Mouse (Mus musculus) lung, postnatal 0 days (tissue): ENCODE measurements at regions not wholly inside any gene's neighbourhood (a gene's known extent, or its start where the extent isn't known, plus 50 kb on each side); places are given as distances from the start of the nearest gene placed in this dataset.

Experiments used
- CTCF ChIP-seq: IDR thresholded peaks from 2 replicates; pipeline ENCODE4 v1.5.1; 2016; ENCODE audit warnings: antibody characterized with exemption, mild to moderate bottlenecking
- EP300 ChIP-seq: IDR thresholded peaks from 2 replicates; pipeline ENCODE4 v1.6.1; 2016; ENCODE audit warnings: antibody characterized with exemption, mild to moderate bottlenecking, control low read depth

DNA sequence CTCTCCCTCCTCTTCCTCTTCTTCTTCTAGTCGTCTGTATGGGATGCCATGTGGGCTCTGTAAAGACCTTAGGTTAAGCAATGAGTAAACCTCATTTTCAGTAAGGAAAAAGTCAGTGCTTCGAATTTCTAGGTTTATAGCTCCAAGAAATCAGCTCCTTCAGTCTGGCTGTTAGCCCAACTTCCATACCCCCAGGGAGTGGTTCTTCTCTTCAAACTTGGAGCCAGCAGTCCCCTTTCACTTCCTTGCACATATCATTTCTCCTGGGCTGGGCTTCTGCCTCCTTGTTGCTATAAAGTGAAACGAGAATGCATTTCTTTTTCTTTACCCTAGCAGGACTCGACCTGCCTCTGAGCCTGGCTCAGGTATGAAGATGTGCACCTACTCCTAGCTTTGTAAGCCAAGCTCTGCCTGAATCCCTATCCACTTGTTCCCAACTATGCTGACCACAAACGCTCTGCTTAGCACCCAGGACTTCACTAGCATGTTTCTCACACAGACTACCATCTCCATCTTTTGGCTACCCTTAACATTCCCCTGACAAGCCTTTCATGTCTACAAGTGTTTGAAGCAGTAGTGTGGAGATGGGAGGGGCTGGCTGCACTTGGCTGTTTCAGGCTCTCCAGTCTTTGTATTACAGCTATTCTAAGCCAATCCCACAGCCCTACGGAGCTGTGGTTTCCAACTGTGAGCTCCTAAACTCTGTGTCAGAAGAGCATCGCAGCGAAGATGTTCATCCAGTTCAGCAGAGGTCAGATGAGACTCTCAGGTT is 243.8 kb upstream of the Tprg start:
- TF ChIP-seq CTCF (no peak), EP300 (no peak)
